8 mouse cellular contexts compared by ENCODE assay signal in genomic region chr5:149815879-149816278, GRCm38 (mm10).
DNase-seq lines count a peak whose midpoint lies in the region; ATAC-seq and TF ChIP-seq lines count a peak whose summit lies in the region.

No protein-coding gene starts in this region.

- TF ChIP-seq CTCF in cortical plate, adult 2 months (IDR thresholded peaks at IDR 0.05; ENCODE audit: extremely low read depth, insufficient read depth, low read length) = peak; percentile 76

- WGBS in limb, embryonic 10.5 days = 40% methylated on average over 3 of the region's 3 CpGs

- no peak overlapping the region for H3K27ac ChIP-seq in cortical plate, adult 2 months (ENCODE audit: insufficient read depth, low read length)
- H3K27ac ChIP-seq in limb, embryonic 10.5 days = no peak overlapping the region

- no peak for ATAC-seq in cerebellum, adult (ENCODE audit: insufficient number of reproducible peaks, low FRiP score, low TSS enrichment)
- ATAC-seq in hematopoietic stem cell, adult 5-6 weeks (replicated peaks in 1 of 2; ENCODE audit: insufficient read depth in 1 of 2, low FRiP score in 2 of 2, low TSS enrichment in 1 of 2, low read depth in 1 of 2, poor library complexity in 2 of 2, severe bottlenecking in 2 of 2) = peak; percentile 66 to 68; a peak in 3 of 4 replicates

- no peak overlapping the region for H3K4me3 ChIP-seq in cortical plate, adult 2 months (ENCODE audit: insufficient read depth, low read length)
- no peak overlapping the region for H3K4me3 ChIP-seq in limb, embryonic 10.5 days

- TF ChIP-seq POLR2A in cortical plate, adult 2 months (IDR thresholded peaks at IDR 0.05; ENCODE audit: extremely low read depth, insufficient read depth, low read length) = no peak

- no peaks in the 10 kb centered on the region; the same call in 1 of the 2 replicates for H3K27me3 ChIP-seq in limb, embryonic 10.5 days (ENCODE audit: low read depth, poor library complexity, severe bottlenecking)

- no peaks in the 10 kb centered on the region for H3K36me3 ChIP-seq in limb, embryonic 10.5 days

- H3K9me3 ChIP-seq in limb, embryonic 10.5 days (replicated peaks) = no peaks in the 10 kb centered on the region

- H3K4me1 ChIP-seq in cortical plate, adult 2 months (ENCODE audit: control insufficient read depth, insufficient read depth, low read length) = no peaks in the 10 kb centered on the region
- peaks cover 4% of the 10 kb centered on the region for H3K4me1 ChIP-seq in limb, embryonic 10.5 days

- peak; percentile 15 to 20 for DNase-seq in cerebellum, adult 18-20 months
- DNase-seq in spleen, postnatal 10 days (ENCODE audit: low spot score in 2 of 2) = peak; percentile 18 to 55
- no peak for DNase-seq in spleen, postnatal 14 days (ENCODE audit: low spot score in 2 of 2)
- peak; percentile 73 for DNase-seq in limb, embryonic 10.5 days (ENCODE audit: low spot score)
- peak; percentile 83 for DNase-seq in retina, embryonic 14.5 days (ENCODE audit: low spot score)

Comparison
In these comparisons a context has a peak if more than half of its experiments do, and no peak if none do; other contexts are left out.
1. DNase-seq: peak in cerebellum, adult 18-20 months (2 of 2), spleen, postnatal 10 days (2 of 2), limb, embryonic 10.5 days (single experiment) and retina, embryonic 14.5 days (single experiment); none in spleen, postnatal 14 days (0 of 2).